Mouse (Mus musculus) left cerebral cortex, postnatal 4 days (tissue): ENCODE results near the gene Dad1. TPM values are rescaled to one million over a fixed set of nuclear protein-coding genes. Genes with fewer than 3 reads are reported as not detected.

Experiments
- DNase-seq: peaks from one replicate; pipeline ENCODE4 v3.0.0-alpha.2; 2022
- intact Hi-C: fragments of 180-260 bp; cut with DNase I; formaldehyde crosslinking; loops from one replicate; pipeline ENCODE4 v1.15.1; 2025
- total RNA-seq, 2 experiments: library from RNA; stranded (reverse); gene quantifications; 2 replicates each; pipeline ENCODE4 v1.2.3; 2021

The Dad1 gene
- total RNA-seq: 100 to 1,000 TPM; 103 to 114 TPM

- peak; percentile 98 for DNase-seq
- intact Hi-C loops: loop anchor here (10.0 kb wide), 1 partner anchor 111 kb away; the partner anchor contains the start of gene Oxa1l
These were observed at the start of gene Dad1, which contains the start of gene Abhd4 for GRCm38 (mm10) chr14:54253741-54254291. Gene Dad1 (minus strand): TSS chr14:54254104. Gene Abhd4 (plus strand): TSS chr14:54254188.

GRCm38 (mm10) chr14:54300676-54301075 is 46.8 kb upstream of the Dad1 start:
- intact Hi-C loops: no loop called here
- no peak for DNase-seq

- intact Hi-C loops: no loop called here
- DNase-seq: no peak
These were observed 46.2 kb upstream of the Dad1 start for GRCm38 (mm10) chr14:54300136-54300535.

GRCm38 (mm10) chr14:54284839-54285238 is 30.9 kb upstream of the Dad1 start, which contains the start of gene Olfr49:
Gene Olfr49 (minus strand): TSS chr14:54284939.
- intact Hi-C loops: no loop called here
- DNase-seq: no peak

GRCm38 (mm10) chr14:54276446-54276845 is 22.5 kb upstream of the Dad1 start:
- no peak for DNase-seq
- intact Hi-C loops: no loop called here

- intact Hi-C loops: no loop called here
- no peak for DNase-seq
These were observed 18.8 kb upstream of the Dad1 start for GRCm38 (mm10) chr14:54272696-54273095.

- intact Hi-C loops: no loop called here
- no peak for DNase-seq
These were observed 18.2 kb upstream of the Dad1 start for GRCm38 (mm10) chr14:54271976-54272606.

- intact Hi-C loops: no loop called here
These were observed 16.5 kb upstream of the Dad1 start for GRCm38 (mm10) chr14:54270413-54270812.

GRCm38 (mm10) chr14:54269566-54269965 is 15.7 kb upstream of the Dad1 start:
- intact Hi-C loops: loop anchor here (10.0 kb wide), 1 partner anchor 145 kb away; the partner anchor contains the start of gene Slc7a7
- no peak for DNase-seq

More at GRCm38 (mm10) chr14:54270413-54270812, 16.5 kb upstream of the Dad1 start:
- no peak for DNase-seq

- DNase-seq: no peak
- intact Hi-C loops: loop anchor here (10.0 kb wide), 1 partner anchor 147 kb away; the partner anchor contains the start of gene Slc7a7
These were observed 14.1 kb upstream of the Dad1 start for GRCm38 (mm10) chr14:54267966-54268365.

- DNase-seq: no peak
- intact Hi-C loops: loop anchor here (10.0 kb wide), 1 partner anchor 149 kb away; the partner anchor contains the start of gene Slc7a7
These were observed 12.0 kb upstream of the Dad1 start for GRCm38 (mm10) chr14:54265951-54266350.

GRCm38 (mm10) chr14:54265093-54265492 is 11.2 kb upstream of the Dad1 start:
- DNase-seq: no peak
- intact Hi-C loops: loop anchor here (10.0 kb wide), 1 partner anchor 150 kb away; the partner anchor contains the start of gene Slc7a7

GRCm38 (mm10) chr14:54264231-54264630 is 10.3 kb upstream of the Dad1 start:
- intact Hi-C loops: loop anchor here (10.0 kb wide), 1 partner anchor 151 kb away; the partner anchor contains the start of gene Slc7a7
- no peak for DNase-seq

GRCm38 (mm10) chr14:54263099-54263498 is 9.2 kb upstream of the Dad1 start:
- intact Hi-C loops: loop anchor here (10.0 kb wide), 1 partner anchor 152 kb away; the partner anchor contains the start of gene Slc7a7

GRCm38 (mm10) chr14:54262622-54263021 is 8.7 kb upstream of the Dad1 start:
- intact Hi-C loops: loop anchor here (10.0 kb wide), 1 partner anchor 152 kb away; the partner anchor contains the start of gene Slc7a7
- no peak for DNase-seq

More at GRCm38 (mm10) chr14:54263099-54263498, 9.2 kb upstream of the Dad1 start:
- no peak for DNase-seq

GRCm38 (mm10) chr14:54261386-54261785 is 7.5 kb upstream of the Dad1 start:
- DNase-seq: no peak
- intact Hi-C loops: loop anchor here (10.0 kb wide), 1 partner anchor 153 kb away; the partner anchor contains the start of gene Slc7a7

GRCm38 (mm10) chr14:54260196-54260595 is 6.3 kb upstream of the Dad1 start:
- peak; percentile 24 for DNase-seq
- intact Hi-C loops: loop anchor here (10.0 kb wide), 1 partner anchor 155 kb away; the partner anchor contains the start of gene Slc7a7

- intact Hi-C loops: loop anchor here (10.0 kb wide), 2 partner anchors 105 to 155 kb away; partner anchors contain the start of genes Oxa1l and Slc7a7
- no peak for DNase-seq
These were observed 5.8 kb upstream of the Dad1 start for GRCm38 (mm10) chr14:54259722-54260085.

GRCm38 (mm10) chr14:54259003-54259721 is 5.3 kb upstream of the Dad1 start:
- intact Hi-C loops: loop anchor here (10.0 kb wide), 1 partner anchor 106 kb away; the partner anchor contains the start of gene Oxa1l
- DNase-seq: peak; percentile 96

- no peak for DNase-seq
- intact Hi-C loops: loop anchor here (10.0 kb wide), 1 partner anchor 107 kb away; the partner anchor contains the start of gene Oxa1l
These were observed 4.3 kb upstream of the Dad1 start for GRCm38 (mm10) chr14:54258131-54258670.
